Mouse (Mus musculus): ENCODE data around the gene Nop9. TPM values are rescaled to one million over a fixed set of nuclear protein-coding genes. Genes with fewer than 3 reads are reported as not detected.

Gene Nop9
- 51.0 and 57.3 TPM in 2 replicates for polyA plus RNA-seq (2016; fragmentation: Nextera tagmentation; extraction: Ambion mirVana)

DNA sequence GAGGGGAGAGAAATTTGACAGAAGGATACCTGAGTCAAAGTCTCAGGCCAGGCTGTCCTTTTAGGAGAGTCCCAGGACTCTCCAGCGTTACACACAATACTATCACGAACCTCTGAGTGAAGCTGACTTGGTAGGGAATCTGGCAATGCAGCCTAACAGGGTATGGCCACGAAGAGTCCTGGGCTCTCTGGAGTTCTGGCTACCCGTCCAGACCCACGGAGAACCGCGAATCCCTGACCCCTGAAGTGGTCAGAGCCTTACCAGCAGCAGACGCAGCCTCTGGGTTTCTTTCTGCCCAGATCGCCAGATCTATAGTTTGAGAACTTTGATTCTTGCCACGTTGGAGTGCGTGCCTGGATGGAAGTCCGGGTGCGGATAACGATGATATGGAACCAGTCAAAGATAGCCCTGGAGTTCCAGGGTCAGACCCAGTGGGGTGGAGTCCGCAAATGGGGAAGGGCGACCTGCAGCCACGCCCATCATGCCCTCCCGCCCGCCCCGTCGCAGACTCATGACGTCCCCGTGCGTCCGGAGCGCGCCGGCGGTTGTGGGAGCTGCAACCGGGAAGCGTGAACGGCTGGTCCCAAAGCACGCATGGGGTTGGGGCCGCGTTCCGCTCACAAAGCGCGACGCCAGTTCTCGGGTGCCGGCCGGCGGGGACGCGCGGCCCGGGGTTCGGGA, at the start of gene Nop9, which contains the start of gene Dhrs1:
Nop9 (plus strand) TSS at position 514 of the 681 bp plus-strand sequence.
Dhrs1 (minus strand) TSS at position 511 of the 681 bp plus-strand sequence.
- Histone ChIP-seq H3K4me2 (replicated peaks) (peak within 1 kb of the TSS; percentile 98), H3K27me3 (no peaks in the 10 kb centered on the region), H3K27ac (0 out of 2 replicates have a peak within 1 kb of the TSS, but pooled peaks have one; percentile 32), H3K4me3 (peak within 1 kb of the TSS; percentile 97), H3K9me3 (no peaks in the 10 kb centered on the region), H3K36me3 (peaks cover 24% of the 10 kb centered on the region), H3K9ac (peak within 1 kb of the TSS; percentile 85), H3K4me1 (peaks cover 27% of the 10 kb centered on the region)
- peak; percentile 62 for ATAC-seq (ENCODE audit: insufficient number of reproducible peaks, insufficient read depth, low FRiP score, low TSS enrichment)
- WGBS = 2% methylated on average over 48 of the region's 48 CpGs

GRCm38 (mm10) chr14:55697226-55697625, 48.3 kb upstream of the Nop9 start:
- Histone ChIP-seq H3K4me3 (no peak overlapping the region), H3K4me2 (replicated peaks) (no peak overlapping the region), H3K9ac (no peak overlapping the region), H3K27ac (no peak overlapping the region), H3K4me1 (no peaks in the 10 kb centered on the region), H3K9me3 (no peaks in the 10 kb centered on the region), H3K36me3 (no peaks in the 10 kb centered on the region), H3K27me3 (0 out of 2 replicates have a peak, but pooled peaks cover 4% of the 10 kb centered on the region)
- ATAC-seq (ENCODE audit: insufficient number of reproducible peaks, insufficient read depth, low FRiP score, low TSS enrichment) = no peak
- WGBS = 80% methylated on average over 4 of the region's 4 CpGs

- Histone ChIP-seq H3K4me2 (replicated peaks) (no peak overlapping the region), H3K27ac (no peak overlapping the region), H3K27me3 (0 out of 2 replicates have a peak, but pooled peaks cover 4% of the 10 kb centered on the region), H3K9me3 (no peaks in the 10 kb centered on the region), H3K36me3 (no peaks in the 10 kb centered on the region), H3K9ac (no peak overlapping the region), H3K4me3 (no peak overlapping the region), H3K4me1 (no peaks in the 10 kb centered on the region)
- no peak for ATAC-seq (ENCODE audit: insufficient number of reproducible peaks, insufficient read depth, low FRiP score, low TSS enrichment)
- 55% methylated on average over 9 of the region's 9 CpGs for WGBS
Observed at GRCm38 (mm10) chr14:55701131-55701530, 44.4 kb upstream of the Nop9 start.

DNA sequence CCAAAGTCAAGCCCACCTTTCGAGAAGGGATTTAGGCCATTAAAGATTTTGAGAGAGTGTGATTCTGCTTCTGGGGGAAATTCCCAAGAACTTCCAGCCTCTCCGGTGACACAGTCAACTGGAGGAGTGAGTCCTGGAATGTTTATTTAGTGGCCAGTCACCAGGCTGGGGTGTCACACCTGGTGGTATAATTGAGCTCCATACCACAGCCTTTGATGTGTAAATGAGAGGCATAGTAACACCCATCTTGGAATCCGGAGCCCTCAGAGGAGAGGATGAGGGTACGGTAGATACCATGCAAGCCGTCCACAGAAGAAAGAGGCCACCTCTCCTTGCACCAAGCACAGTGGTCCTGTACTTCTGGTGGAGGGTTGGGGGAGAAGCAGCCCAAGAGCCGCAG, 42.7 kb upstream of the Nop9 start:
- Histone ChIP-seq H3K4me3 (no peak overlapping the region), H3K9ac (no peak overlapping the region), H3K4me1 (no peaks in the 10 kb centered on the region), H3K4me2 (replicated peaks) (no peak overlapping the region), H3K36me3 (no peaks in the 10 kb centered on the region), H3K9me3 (no peaks in the 10 kb centered on the region), H3K27me3 (0 out of 2 replicates have a peak, but pooled peaks cover 4% of the 10 kb centered on the region), H3K27ac (no peak overlapping the region)
- no peak for ATAC-seq (ENCODE audit: insufficient number of reproducible peaks, insufficient read depth, low FRiP score, low TSS enrichment)
- whole genome bisulfite sequencing = 66% methylated on average over 6 of the region's 6 CpGs

GRCm38 (mm10) chr14:55706051-55706600, 39.4 kb upstream of the Nop9 start:
- Histone ChIP-seq H3K4me3 (no peak overlapping the region), H3K4me2 (replicated peaks) (no peak overlapping the region), H3K9me3 (no peaks in the 10 kb centered on the region), H3K9ac (no peak overlapping the region), H3K27ac (no peak overlapping the region), H3K27me3 (no peaks in the 10 kb centered on the region), H3K4me1 (no peaks in the 10 kb centered on the region), H3K36me3 (no peaks in the 10 kb centered on the region)
- ATAC-seq (ENCODE audit: insufficient number of reproducible peaks, insufficient read depth, low FRiP score, low TSS enrichment) = 0 out of 2 replicates have a peak, but pooled peaks have one; percentile 28
- WGBS = 83% methylated on average over 8 of the region's 8 CpGs

GRCm38 (mm10) chr14:55707397-55707796, 38.1 kb upstream of the Nop9 start:
- 78% methylated on average over 5 of the region's 5 CpGs for WGBS

GRCm38 (mm10) chr14:55709509-55709908, 36.0 kb upstream of the Nop9 start:
- peaks cover 22% of the 10 kb centered on the region for H3K27me3 ChIP-seq
- H3K9ac ChIP-seq = no peak overlapping the region
- no peak for ATAC-seq (ENCODE audit: insufficient number of reproducible peaks, insufficient read depth, low FRiP score, low TSS enrichment)
- H3K27ac ChIP-seq = no peak overlapping the region
- H3K4me1 ChIP-seq = 0 out of 2 replicates have a peak, but pooled peaks cover 6% of the 10 kb centered on the region
- WGBS = 87% methylated on average over 4 of the region's 4 CpGs
- no peaks in the 10 kb centered on the region for H3K9me3 ChIP-seq
- H3K36me3 ChIP-seq = no peaks in the 10 kb centered on the region
- no peak overlapping the region for H3K4me2 ChIP-seq (replicated peaks)
- H3K4me3 ChIP-seq = no peak overlapping the region

More at GRCm38 (mm10) chr14:55707397-55707796, 38.1 kb upstream of the Nop9 start:
- no peak for ATAC-seq (ENCODE audit: insufficient number of reproducible peaks, insufficient read depth, low FRiP score, low TSS enrichment)
- no peak overlapping the region for H3K4me2 ChIP-seq (replicated peaks)
- H3K9me3 ChIP-seq = no peaks in the 10 kb centered on the region
- no peak overlapping the region for H3K27ac ChIP-seq
- no peaks in the 10 kb centered on the region for H3K4me1 ChIP-seq
- H3K9ac ChIP-seq = no peak overlapping the region
- H3K4me3 ChIP-seq = no peak overlapping the region
- peaks cover 5% of the 10 kb centered on the region for H3K27me3 ChIP-seq
- H3K36me3 ChIP-seq = no peaks in the 10 kb centered on the region

- 74% methylated on average over 7 of the region's 7 CpGs for WGBS
Observed at GRCm38 (mm10) chr14:55711786-55712185, 33.7 kb upstream of the Nop9 start.

GRCm38 (mm10) chr14:55713007-55713728, 32.3 kb upstream of the Nop9 start:
- Histone ChIP-seq H3K4me1 (0 out of 2 replicates have a peak, but pooled peaks cover 6% of the 10 kb centered on the region), H3K9ac (peak overlapping the region; percentile 3; the same call in 1 of the 2 replicates), H3K27me3 (peaks cover 22% of the 10 kb centered on the region), H3K4me3 (0 out of 2 replicates have a peak overlapping the region, but pooled peaks have one; percentile 1), H3K27ac (no peak overlapping the region), H3K36me3 (peaks cover 15% of the 10 kb centered on the region; the same call in 1 of the 2 replicates), H3K4me2 (replicated peaks) (peak overlapping the region; percentile 24), H3K9me3 (no peaks in the 10 kb centered on the region)
- ATAC-seq (ENCODE audit: insufficient number of reproducible peaks, insufficient read depth, low FRiP score, low TSS enrichment) = no peak
- WGBS = 15% methylated on average over 25 of the region's 25 CpGs

More at GRCm38 (mm10) chr14:55711786-55712185, 33.7 kb upstream of the Nop9 start:
- no peak for ATAC-seq (ENCODE audit: insufficient number of reproducible peaks, insufficient read depth, low FRiP score, low TSS enrichment)
- Histone ChIP-seq H3K4me2 (replicated peaks) (no peak overlapping the region), H3K27me3 (peaks cover 22% of the 10 kb centered on the region), H3K9me3 (no peaks in the 10 kb centered on the region), H3K27ac (no peak overlapping the region), H3K4me3 (no peak overlapping the region), H3K9ac (no peak overlapping the region), H3K4me1 (0 out of 2 replicates have a peak, but pooled peaks cover 6% of the 10 kb centered on the region), H3K36me3 (0 out of 2 replicates have a peak, but pooled peaks cover 7% of the 10 kb centered on the region)

DNA sequence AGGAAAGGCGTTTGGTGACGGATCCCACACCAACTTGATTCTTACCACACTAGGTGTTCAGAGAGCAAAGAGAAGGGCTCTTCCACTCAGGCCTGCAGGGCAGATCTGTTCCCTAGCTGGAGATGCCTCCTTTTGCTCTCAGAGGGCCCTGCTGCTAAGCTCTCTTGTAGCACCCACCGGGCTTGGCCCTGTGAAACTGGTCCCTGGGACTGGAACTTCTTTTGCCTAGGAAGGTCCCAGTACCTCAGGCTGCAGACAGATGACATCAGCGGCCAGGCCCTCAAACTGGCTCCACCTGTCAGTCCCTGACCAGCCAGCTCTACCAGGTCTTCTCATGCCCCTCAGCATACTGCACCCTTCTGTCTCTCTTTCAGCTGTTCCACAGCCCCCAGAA, 31.8 kb upstream of the Nop9 start, which contains the start of gene Tgm1:
Tgm1 (minus strand) TSS at position 198 of the 394 bp plus-strand sequence.
- Histone ChIP-seq H3K27me3 (peaks cover 22% of the 10 kb centered on the region), H3K36me3 (peaks cover 19% of the 10 kb centered on the region; the same call in 1 of the 2 replicates), H3K4me2 (replicated peaks) (peak within 1 kb of the TSS; percentile 24), H3K4me1 (0 out of 2 replicates have a peak, but pooled peaks cover 6% of the 10 kb centered on the region), H3K9ac (peak within 1 kb of the TSS; percentile 3; the same call in 1 of the 2 replicates), H3K9me3 (no peaks in the 10 kb centered on the region), H3K4me3 (0 out of 2 replicates have a peak within 1 kb of the TSS, but pooled peaks have one; percentile 1), H3K27ac (no peak within 1 kb of the TSS)
- ATAC-seq (ENCODE audit: insufficient number of reproducible peaks, insufficient read depth, low FRiP score, low TSS enrichment) = no peak
- 30% methylated on average over 4 of the region's 4 CpGs for WGBS

- Histone ChIP-seq H3K4me3 (no peak overlapping the region), H3K4me1 (0 out of 2 replicates have a peak, but pooled peaks cover 6% of the 10 kb centered on the region), H3K36me3 (peaks cover 25% of the 10 kb centered on the region; the same call in 1 of the 2 replicates), H3K27ac (no peak overlapping the region), H3K9ac (no peak overlapping the region), H3K27me3 (peaks cover 22% of the 10 kb centered on the region), H3K9me3 (no peaks in the 10 kb centered on the region), H3K4me2 (replicated peaks) (no peak overlapping the region)
- ATAC-seq (ENCODE audit: insufficient number of reproducible peaks, insufficient read depth, low FRiP score, low TSS enrichment) = no peak
- WGBS = 35% methylated on average over 6 of the region's 6 CpGs
Observed at GRCm38 (mm10) chr14:55714893-55715292, 30.6 kb upstream of the Nop9 start.
